In genomic region chr14:24616306-24617125, GRCm38 (mm10) we compare ENCODE assay signal across 15 mouse cellular contexts.
A peak's percentile ranks its signal among the peaks of the same experiment; 100 is the strongest.
DNase-seq lines count a peak whose midpoint lies in the region; ATAC-seq lines count a peak whose summit lies in the region.
"Had no signal": no experiment of that assay in that cellular context is flagged by ENCODE, and none has a peak within 500 bp of the region (broad histone marks: within the 10 kb centered on the region; RNA-seq: fewer than 3 reads in every experiment).

No protein-coding gene starts in this region.

- no peaks in the 10 kb centered on the region for H3K9me3 ChIP-seq in forebrain, embryonic 12.5 days
- H3K9me3 ChIP-seq in hindbrain, embryonic 15.5 days: no peaks in the 10 kb centered on the region
- no peaks in the 10 kb centered on the region for H3K9me3 ChIP-seq in neural tube, embryonic 14.5 days (ENCODE audit: control insufficient read depth, low read length)
- H3K9me3 ChIP-seq: embryonic facial prominence, embryonic 13.5 days; liver, embryonic 15.5 days; megakaryocyte, embryonic 14.5 days; stomach, embryonic 15.5 days had no signal

- H3K27me3 ChIP-seq in forebrain, embryonic 12.5 days: peaks cover 13% of the 10 kb centered on the region
- H3K27me3 ChIP-seq in hindbrain, embryonic 15.5 days: no peaks in the 10 kb centered on the region
- no peaks in the 10 kb centered on the region for H3K27me3 ChIP-seq in neural tube, embryonic 14.5 days (ENCODE audit: control insufficient read depth, insufficient read depth, low read length)
- H3K27me3 ChIP-seq: liver, embryonic 15.5 days; stomach, embryonic 15.5 days had no signal

- H3K9ac ChIP-seq in forebrain, embryonic 12.5 days: peak overlapping the region; percentile 33
- H3K9ac ChIP-seq in hindbrain, embryonic 15.5 days: peak overlapping the region; percentile 6; the same call in 1 of the 2 replicates
- H3K9ac ChIP-seq in neural tube, embryonic 14.5 days (replicated peaks; ENCODE audit: low read depth, low read length): peak overlapping the region; percentile 30; the same call in 1 of the 2 replicates
- H3K9ac ChIP-seq: embryonic facial prominence, embryonic 13.5 days; liver, embryonic 15.5 days; stomach, embryonic 15.5 days had no signal

- H3K4me2 ChIP-seq in forebrain, embryonic 12.5 days: peak overlapping the region; percentile 36
- peak overlapping the region; percentile 32; the same call in 1 of the 2 replicates for H3K4me2 ChIP-seq in hindbrain, embryonic 15.5 days
- H3K4me2 ChIP-seq in neural tube, embryonic 14.5 days (ENCODE audit: low read depth, low read length): peak overlapping the region; percentile 8; the same call in 1 of the 2 replicates
- H3K4me2 ChIP-seq: embryonic facial prominence, embryonic 13.5 days; heart, embryonic 11.5 days; liver, embryonic 15.5 days; stomach, embryonic 15.5 days had no signal

- peak; percentile 6; the same call in 1 of the 2 replicates for ATAC-seq in forebrain, embryonic 12.5 days (ENCODE audit: low FRiP score)
- ATAC-seq in hindbrain, embryonic 15.5 days (ENCODE audit: low FRiP score, low read depth): 0 out of 2 replicates have a peak, but pooled peaks have one; percentile 23
- ATAC-seq in neural tube, embryonic 14.5 days (ENCODE audit: low read depth): no peak
- ATAC-seq in granulocyte monocyte progenitor cell, adult 5-6 weeks (replicated peaks; ENCODE audit: poor library complexity, severe bottlenecking): no peak
- ATAC-seq: CD4-positive, CD25-positive, alpha-beta regulatory T cell, adult 4 months had no signal

- WGBS in forebrain, embryonic 12.5 days: 23% methylated on average over 10 of the region's 10 CpGs
- WGBS in hindbrain, embryonic 15.5 days: 16% methylated on average over 10 of the region's 10 CpGs
- 27% methylated on average over 10 of the region's 10 CpGs for WGBS in neural tube, embryonic 14.5 days

- intact Hi-C loops in left cerebral cortex, postnatal 14 days (cut with DNase I): loop anchor here (2.0 kb wide), 1 partner anchor 38 kb away; no protein-coding TSS in a partner anchor

- H3K27ac ChIP-seq in forebrain, embryonic 12.5 days: peak overlapping the region; percentile 99
- peak overlapping the region; percentile 93 for H3K27ac ChIP-seq in hindbrain, embryonic 15.5 days (replicated peaks)
- H3K27ac ChIP-seq in neural tube, embryonic 14.5 days (ENCODE audit: low read depth, low read length): peak overlapping the region; percentile 81
- H3K27ac ChIP-seq: embryonic facial prominence, embryonic 13.5 days; liver, embryonic 15.5 days; stomach, embryonic 15.5 days had no signal

- H3K36me3 ChIP-seq in forebrain, embryonic 12.5 days (replicated peaks): no peaks in the 10 kb centered on the region
- H3K36me3 ChIP-seq in hindbrain, embryonic 15.5 days: no peaks in the 10 kb centered on the region
- no peaks in the 10 kb centered on the region for H3K36me3 ChIP-seq in neural tube, embryonic 14.5 days (ENCODE audit: control insufficient read depth, insufficient read depth, low read length)
- H3K36me3 ChIP-seq: embryonic facial prominence, embryonic 13.5 days; liver, embryonic 15.5 days; stomach, embryonic 15.5 days had no signal

- H3K4me1 ChIP-seq in forebrain, embryonic 12.5 days: peaks cover 56% of the 10 kb centered on the region
- peaks cover 52% of the 10 kb centered on the region for H3K4me1 ChIP-seq in hindbrain, embryonic 15.5 days (replicated peaks)
- H3K4me1 ChIP-seq in neural tube, embryonic 14.5 days (ENCODE audit: control insufficient read depth, insufficient read depth, low read length): peaks cover 35% of the 10 kb centered on the region
- H3K4me1 ChIP-seq: liver, embryonic 15.5 days; megakaryocyte, embryonic 14.5 days; stomach, embryonic 15.5 days had no signal

- H3K4me3 ChIP-seq in forebrain, embryonic 12.5 days (replicated peaks): no peak overlapping the region; the same call in 1 of the 2 replicates
- no peak overlapping the region for H3K4me3 ChIP-seq in hindbrain, embryonic 15.5 days
- no peak overlapping the region for H3K4me3 ChIP-seq in neural tube, embryonic 14.5 days (ENCODE audit: low read depth, low read length)
- H3K4me3 ChIP-seq: embryonic facial prominence, embryonic 13.5 days; liver, embryonic 15.5 days; megakaryocyte, embryonic 14.5 days; stomach, embryonic 15.5 days had no signal

- DNase-seq in left cerebral cortex, postnatal 14 days (ENCODE audit: low spot score in 2 of 2): peak; percentile 15 to 35
- no peak for DNase-seq in left cerebral cortex, adult 11 months (ENCODE audit: low spot score)
- DNase-seq in adrenal gland, adult 18-20 months (ENCODE audit: low spot score in 2 of 2): no peak
- DNase-seq: adrenal gland, adult 2 months; kidney, postnatal 36 days had no signal

Comparison
In these comparisons a context has a peak if more than half of its experiments do, and no peak if none do; other contexts are left out.
1. DNase-seq: peak in left cerebral cortex, postnatal 14 days (2 of 2); none in left cerebral cortex, adult 11 months (single experiment) and adrenal gland, adult 18-20 months (0 of 2).
2. ATAC-seq: peak in forebrain, embryonic 12.5 days (single experiment) and hindbrain, embryonic 15.5 days (single experiment); none in neural tube, embryonic 14.5 days (single experiment) and granulocyte monocyte progenitor cell, adult 5-6 weeks (single experiment).
3. Peak in every context shown above with its lines, with median percentiles within 50 percentile points of each other: H3K27ac ChIP-seq, H3K4me2 ChIP-seq and H3K9ac ChIP-seq.